Comparison of ENCODE assay signal across 8 mouse cellular contexts in the genomic region with DNA sequence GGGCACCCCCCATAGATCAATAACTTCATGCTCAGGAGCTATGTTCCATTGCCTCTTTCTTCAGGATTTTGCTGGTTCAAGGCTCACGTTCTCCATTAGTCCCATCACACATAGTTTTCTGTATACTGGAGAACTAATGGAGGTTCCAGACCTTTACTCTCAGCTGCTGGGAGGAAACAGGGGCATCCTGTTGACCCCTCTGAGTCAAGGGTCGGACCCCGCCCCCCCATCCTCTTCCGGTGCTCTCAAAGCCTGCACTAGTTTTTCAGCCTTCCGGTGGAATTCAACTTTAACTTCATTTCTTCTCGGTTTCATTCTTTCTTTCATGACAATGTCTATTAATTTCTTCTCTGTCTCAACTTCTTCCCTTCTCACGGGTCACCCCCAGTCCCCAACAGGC. TPM values are rescaled to one million over a fixed set of nuclear protein-coding genes. Genes with fewer than 3 reads are reported as not detected.
A peak's percentile ranks its signal among the peaks of the same experiment; 100 is the strongest.
DNase-seq lines count a peak whose midpoint lies in the region.
"Not testable (repeated sequence)": the region's sequence is repeated elsewhere in the genome, so short reads cannot be mapped to it uniquely, and the experiment has no call there.

No protein-coding gene starts in this region.

- intact Hi-C loops in heart, postnatal 10 days (cut with DNase I): not testable (repeated sequence)

- DNase-seq in adrenal gland, adult (ENCODE audit: inconsistent age in 2 of 2, low spot score in 1 of 2): peak; percentile 25 to 66
- peak; percentile 50 for DNase-seq in adrenal gland, postnatal 14 days
- DNase-seq in heart, adult 11 months: peak; percentile 94
- peak; percentile 31 to 44 for DNase-seq in heart, postnatal 10 days
- peak; percentile 31 for DNase-seq in kidney, adult 11 months
- peak; percentile 24 to 42 for DNase-seq in kidney, adult 8-10 months
- DNase-seq in kidney, postnatal 14 days: peak; percentile 55
- peak; percentile 47 to 61 for DNase-seq in kidney, postnatal 4 days

RNA-seq across cellular contexts. Expression of a gene that starts 1.2 kb away (rescaled TPM):
- total RNA-seq in adrenal gland, postnatal 14 days (2021): 146 and 157 TPM in 2 replicates
- total RNA-seq in heart, postnatal 10 days (2021): 100 to 1,000 TPM; 202 to 215 TPM

RNA-seq across cellular contexts. Expression of a gene that starts 42.3 kb away (rescaled TPM):
- total RNA-seq in adrenal gland, postnatal 14 days (2021): 19.7 and 32.4 TPM in 2 replicates
- total RNA-seq in heart, postnatal 10 days (2021): 10 to 100 TPM in 1 of 2 experiments, 1 to 10 TPM in 1; 9.1 to 11.6 TPM

Comparison
In these comparisons a context has a peak if more than half of its experiments do, and no peak if none do; other contexts are left out.
1. Peak in every context shown above with its lines: DNase-seq.
2. DNase-seq: peak in every context shown above with its lines; median percentile 94 in heart, adult 11 months; 55 in kidney, postnatal 14 days; 54 in kidney, postnatal 4 days; 50 in adrenal gland, postnatal 14 days; 46 in adrenal gland, adult; 38 in heart, postnatal 10 days; 33 in kidney, adult 8-10 months; 31 in kidney, adult 11 months.